Mouse (Mus musculus) E14TG2a.4 (cell line): ENCODE measurements around the gene Wdr81.

ENCODE experiments used
- CTCF ChIP-seq: conservative IDR thresholded peaks from 2 replicates; pipeline ENCODE4 v1.5.1; 2014; ENCODE audit warnings: low read length
- POU5F1 ChIP-seq: IDR thresholded peaks from 2 replicates; pipeline ENCODE4 v1.6.1; 2014; ENCODE audit warnings: low read length, borderline replicate concordance

DNA sequence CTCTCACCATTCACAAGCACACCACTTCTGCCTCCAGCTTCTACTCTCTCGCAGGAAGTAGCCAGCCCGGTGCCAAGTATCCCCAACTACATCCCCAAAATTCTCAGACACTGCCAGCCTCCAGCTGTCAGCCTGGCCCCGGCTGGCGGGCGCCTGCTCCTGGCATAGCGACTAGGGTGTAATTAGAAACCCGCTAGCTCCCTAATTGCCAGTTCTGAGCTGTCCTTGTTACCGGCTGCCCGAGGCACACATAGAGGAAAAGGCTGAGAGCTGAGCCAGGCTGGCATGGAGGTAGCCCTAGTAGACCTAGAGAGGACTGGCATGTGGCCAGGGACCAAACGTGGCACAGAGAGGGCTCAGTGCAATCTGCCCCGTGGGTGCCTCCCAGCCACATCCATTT, 23.2 kb downstream of the Wdr81 start:
- TF ChIP-seq CTCF (no peak), POU5F1 (no peak)
